Mouse (Mus musculus): Measurements from ENCODE around the gene Il18bp. TPM values are rescaled to one million over a fixed set of nuclear protein-coding genes. Genes with fewer than 3 reads are reported as not detected.

Il18bp gene
- total RNA-seq, 1 experiment from 2014 or later, result 5.8 TPM

- DNase-seq, result peak; percentile 49
Measured at GRCm38 (mm10) chr7:102000921-102001630, 17.4 kb downstream of the Il18bp start.

- no peak for DNase-seq
Measured at GRCm38 (mm10) chr7:102000296-102000695, 18.2 kb downstream of the Il18bp start.

GRCm38 (mm10) chr7:101999461-102000151 lies 18.9 kb downstream of the Il18bp start:
- DNase-seq, result no peak

GRCm38 (mm10) chr7:101998194-101998927 lies 20.1 kb downstream of the Il18bp start:
- peak; percentile 92 for DNase-seq

GRCm38 (mm10) chr7:101994241-101994640 lies 24.2 kb downstream of the Il18bp start:
- DNase-seq, result no peak

DNA sequence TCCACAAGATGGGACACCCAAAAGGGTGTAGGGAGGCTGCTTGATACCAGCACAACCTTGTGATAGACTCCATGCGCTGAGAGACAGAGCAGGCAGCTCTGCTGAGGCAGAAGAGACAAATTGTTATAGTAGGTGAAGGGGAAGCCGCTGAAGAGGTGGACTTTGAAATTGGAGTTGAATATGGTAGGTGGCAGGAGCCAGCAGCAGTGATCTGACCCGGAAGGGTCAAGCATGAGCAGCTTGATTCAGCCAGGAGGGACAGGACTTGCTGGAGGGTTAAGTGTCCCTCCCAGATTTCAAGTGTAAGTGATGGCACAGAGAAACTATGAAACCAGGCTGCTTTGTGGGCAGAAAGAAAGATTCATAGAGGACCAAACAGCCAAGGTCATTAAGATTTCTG lies 33.4 kb downstream of the Il18bp start:
- DNase-seq, result no peak

- no peak for DNase-seq
Measured at GRCm38 (mm10) chr7:101982735-101983134, 35.8 kb downstream of the Il18bp start.

DNA sequence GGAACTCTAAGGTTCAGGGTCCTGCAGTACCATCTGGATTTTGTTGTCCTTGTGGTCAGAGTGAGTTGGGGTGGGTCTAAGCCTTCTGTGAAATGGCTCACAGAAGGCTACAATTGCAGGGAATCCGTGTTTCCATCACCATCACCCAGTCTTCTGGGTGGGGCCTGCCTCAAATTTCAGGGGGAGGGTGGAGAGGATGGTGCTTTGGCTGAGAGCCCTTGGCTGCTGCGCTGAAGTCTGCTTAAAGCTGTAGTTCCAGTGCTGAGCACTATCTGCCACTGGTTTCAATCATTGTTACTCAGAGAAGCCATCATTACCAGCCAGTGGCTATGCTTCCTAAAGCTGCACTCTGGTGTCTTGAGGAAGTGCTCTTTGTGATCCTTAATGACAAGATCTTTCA lies 44.0 kb downstream of the Il18bp start:
- peak; percentile 67 for DNase-seq

GRCm38 (mm10) chr7:101973730-101974129 lies 44.8 kb downstream of the Il18bp start:
- DNase-seq, result no peak

DNA sequence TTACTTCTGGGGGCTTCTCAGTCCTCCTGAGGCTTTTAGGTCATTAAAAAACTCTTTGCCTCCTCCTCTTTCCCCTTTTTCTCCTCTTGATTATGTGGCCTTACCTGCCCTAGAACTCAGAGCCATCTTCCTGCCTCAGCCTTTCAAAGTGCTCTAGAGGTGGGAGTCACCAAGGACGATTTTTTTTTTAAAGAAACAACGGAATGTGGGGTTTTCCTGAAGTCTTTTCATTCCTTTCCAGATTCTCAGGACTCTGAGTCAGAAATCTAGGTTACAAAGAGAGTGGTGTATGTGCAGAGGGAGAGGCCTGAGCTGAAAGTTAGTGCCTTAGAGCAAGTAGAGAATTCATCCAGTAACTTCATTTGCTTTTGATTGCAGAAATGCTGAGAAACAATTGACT lies 46.8 kb downstream of the Il18bp start:
- no peak for DNase-seq

DNA sequence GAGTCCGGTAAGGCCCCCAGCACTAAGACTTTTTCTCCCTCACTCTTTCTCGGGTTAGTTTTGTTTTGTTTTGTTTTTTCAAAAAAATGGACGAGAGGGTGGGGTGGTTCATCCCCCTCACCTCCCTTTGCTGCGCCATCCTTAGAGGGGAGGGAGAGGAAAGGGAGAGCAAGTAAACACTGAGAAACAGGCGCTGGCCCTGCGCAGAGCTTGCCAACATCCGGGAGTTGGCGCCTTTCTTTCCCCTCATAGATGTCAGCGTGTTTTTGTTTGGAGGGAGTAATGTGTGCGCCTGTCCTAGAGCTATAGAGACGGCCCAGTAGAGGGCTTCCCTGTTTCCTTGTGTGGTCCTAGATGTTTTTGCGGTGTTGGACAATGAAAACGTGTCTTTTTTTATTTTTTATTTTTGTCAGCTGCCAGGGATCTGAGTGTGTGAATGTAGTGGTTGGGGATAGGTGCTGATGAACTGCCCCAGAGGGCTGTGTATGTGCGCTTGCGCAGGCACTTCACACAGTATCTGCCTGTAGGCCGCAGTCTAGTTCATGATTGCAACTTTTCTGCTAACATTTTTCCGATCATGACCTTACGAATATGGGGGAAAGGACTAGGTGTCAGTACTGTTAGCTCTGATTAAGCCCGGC lies 47.5 kb downstream of the Il18bp start:
- DNase-seq, result peak; percentile 87

- peak; percentile 96 for DNase-seq
Measured at GRCm38 (mm10) chr7:101970429-101970775, 48.1 kb downstream of the Il18bp start.

DNA sequence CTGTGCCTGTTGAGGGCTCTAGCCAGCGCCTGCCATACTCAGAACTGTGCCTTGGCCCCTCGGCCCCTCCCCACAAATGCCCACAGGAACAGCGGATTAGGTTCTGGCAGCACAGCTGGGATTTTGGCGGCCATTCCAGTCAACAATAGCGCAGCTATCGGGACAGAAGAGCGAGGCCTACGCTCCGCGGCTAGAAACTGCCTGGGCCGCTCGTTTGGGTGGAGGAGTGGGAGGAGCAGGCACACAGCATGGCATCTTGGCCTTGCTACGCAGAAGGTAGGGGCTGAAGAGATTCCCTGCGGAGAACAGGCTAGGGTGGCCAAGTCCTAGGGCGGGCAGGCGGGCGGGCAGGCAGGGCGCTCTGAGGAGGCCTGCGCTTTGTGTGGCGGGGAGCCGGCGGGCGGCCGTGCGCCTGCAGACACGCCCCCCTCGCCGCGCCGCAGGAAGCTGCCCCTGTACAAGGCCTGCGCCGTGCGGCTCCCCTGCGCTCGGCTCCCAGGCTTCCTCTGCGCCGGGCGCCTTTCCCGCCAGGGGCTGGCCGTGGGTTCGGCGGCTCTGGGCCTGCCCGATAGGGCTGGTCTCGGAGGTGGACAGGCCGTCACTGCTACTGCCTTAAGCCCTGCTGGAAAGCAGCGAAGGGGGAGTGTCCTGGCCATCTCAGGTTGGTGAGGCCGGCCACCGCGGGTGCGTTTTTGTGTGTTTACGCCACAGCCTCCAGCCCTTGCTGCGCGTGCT lies 48.6 kb downstream of the Il18bp start:
- DNase-seq, result peak; percentile 94

GRCm38 (mm10) chr7:101968751-101969150 lies 49.7 kb downstream of the Il18bp start:
- DNase-seq, result no peak

DNA sequence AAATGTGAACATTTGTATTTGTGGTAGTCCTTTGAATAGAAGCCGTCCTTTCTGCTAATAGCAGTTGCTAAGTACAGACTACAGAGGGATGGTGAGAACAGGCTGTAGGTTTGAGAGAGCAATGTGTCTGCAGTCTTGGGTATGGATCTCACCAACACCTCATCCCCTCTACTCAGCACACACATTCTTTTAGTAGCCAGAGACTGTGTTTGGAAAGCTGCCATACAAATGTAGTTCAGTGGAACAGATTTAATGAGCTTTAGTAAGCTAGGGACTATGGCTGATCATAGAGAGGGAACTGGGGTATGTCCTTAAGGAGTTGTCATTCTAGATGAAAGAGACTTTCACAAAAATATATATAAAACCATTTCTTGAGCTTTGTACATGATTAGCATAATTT lies 51.2 kb downstream of the Il18bp start:
- DNase-seq, result no peak

- no peak for DNase-seq
Measured at GRCm38 (mm10) chr7:101965606-101966005, 52.9 kb downstream of the Il18bp start.

Other genes with a start within 250 kb of the Il18bp start
- gene Phox2a, start 200.4 kb downstream of the Il18bp start, total RNA-seq (2021), result 25.7 and 30.6 TPM in 2 replicates
- 87.3 and 87.4 TPM in 2 replicates for gene Inppl1, start 180.5 kb downstream of the Il18bp start, total RNA-seq (2021)
- 2.9 and 3.9 TPM in 2 replicates for gene Folr2, start 161.5 kb downstream of the Il18bp start, total RNA-seq (2021)
- gene Anapc15, start 155.0 kb downstream of the Il18bp start, total RNA-seq (2021), result 24.0 and 27.0 TPM in 2 replicates
- gene Folr1, start 147.9 kb downstream of the Il18bp start, total RNA-seq (2021), result 2.6 and 3.0 TPM in 2 replicates
- gene Lamtor1, start 112.8 kb downstream of the Il18bp start, total RNA-seq (2021), result 116 and 118 TPM in 2 replicates
- not detected in 2 replicates for gene Tomt, start 112.3 kb downstream of the Il18bp start, total RNA-seq (2021)
- 6.0 and 7.3 TPM in 2 replicates for gene Lrrc51, start 84.8 kb downstream of the Il18bp start, total RNA-seq (2021)
- gene Numa1, start 84.6 kb downstream of the Il18bp start, total RNA-seq (2021), result 154 and 164 TPM in 2 replicates
- 30.4 and 32.0 TPM in 2 replicates for gene Rnf121, start 46.8 kb upstream of the Il18bp start, total RNA-seq (2021)
- 12.1 and 17.2 TPM in 2 replicates for gene Xndc1, start 46.8 kb upstream of the Il18bp start, total RNA-seq (2021)
- gene Xntrpc, start 47.0 kb upstream of the Il18bp start, total RNA-seq (2021), result 1.2 and 1.5 TPM in 2 replicates
- gene Trpc2, start 64.4 kb upstream of the Il18bp start, total RNA-seq (2021), result not detected in 2 replicates
- not detected in 2 replicates for gene Art1, start 83.1 kb upstream of the Il18bp start, total RNA-seq (2021)
- 0.44 TPM in 1 of 2 replicates, not detected in the other for gene Art5, start 90.8 kb upstream of the Il18bp start, total RNA-seq (2021)
- gene Chrna10, start 98.1 kb upstream of the Il18bp start, total RNA-seq (2021), result not detected in 2 replicates
- gene Nup98, start 191.5 kb upstream of the Il18bp start, total RNA-seq (2021), result 56.4 and 61.3 TPM in 2 replicates
- gene Pgap2, start 191.5 kb upstream of the Il18bp start, total RNA-seq (2021), result 75.7 and 87.8 TPM in 2 replicates
- gene Rhog, start 237.4 kb upstream of the Il18bp start, total RNA-seq (2021), result 53.6 and 63.5 TPM in 2 replicates
- 71.0 and 88.3 TPM in 2 replicates for gene Stim1, start 249.1 kb upstream of the Il18bp start, total RNA-seq (2021)